Mouse (Mus musculus) spleen, adult 2 months (tissue): ENCODE measurements at regions not wholly inside any gene's neighbourhood (a gene's known extent, or its start where the extent isn't known, plus 50 kb on each side); places are given as distances from the start of the nearest gene placed in this dataset.

Source experiments
- DNase-seq, 2 experiments: peaks; one replicate each; pipeline versions ENCODE4 v3.0.0 to v3.0.0-alpha.2; 2012 to 2021; ENCODE audit warnings: low spot score in 2 of 2, low read depth in 1 of 2
- H3K27ac ChIP-seq: fragments of 200-500 bp; 2 replicates; pipeline ENCODE4 v1.5.1; 2012; ENCODE audit warnings: low read length, inconsistent platforms; ENCODE audit not compliant: insufficient read depth
- H3K27me3 ChIP-seq: fragments of 200-500 bp; 2 replicates; pipeline ENCODE4 v1.6.1; 2012; ENCODE audit warnings: mild to moderate bottlenecking, moderate library complexity, low read length, inconsistent platforms; ENCODE audit not compliant: control insufficient read depth, insufficient read depth
- H3K36me3 ChIP-seq: fragments of 200-500 bp; 2 replicates; pipeline ENCODE4 v1.6.1; 2012; ENCODE audit warnings: mild to moderate bottlenecking, low read length, inconsistent platforms; ENCODE audit not compliant: control insufficient read depth, insufficient read depth
- H3K4me1 ChIP-seq: fragments of 200-500 bp; 2 replicates; pipeline ENCODE4 v1.6.1; 2011; ENCODE audit warnings: inconsistent platforms; ENCODE audit not compliant: control insufficient read depth, insufficient read depth, insufficient read length
- H3K4me3 ChIP-seq: fragments of 200-500 bp; 2 replicates; pipeline ENCODE4 v1.5.1; 2011; ENCODE audit warnings: mild to moderate bottlenecking, inconsistent platforms; ENCODE audit not compliant: insufficient read depth, insufficient read length; ENCODE audit errors: extremely low read depth
- CTCF ChIP-seq: fragments of 200-500 bp; IDR thresholded peaks from 2 replicates; pipeline ENCODE4 v1.5.1; 2011; ENCODE audit warnings: mild to moderate bottlenecking, inconsistent platforms; ENCODE audit not compliant: insufficient read depth, insufficient read length, insufficient replicate concordance; ENCODE audit errors: extremely low read depth
- POLR2A ChIP-seq: fragments of 200-500 bp; IDR thresholded peaks from 2 replicates; pipeline ENCODE4 v1.6.1; 2011; ENCODE audit warnings: low read depth, low read length, inconsistent platforms
- WGBS: fragments of 180-500 bp; shearing (Covaris S2); methylation state at CpG from one replicate; pipeline ENCODE4 v1.1.7; 2018; 5-methylcytosine and 5-hydroxymethylcytosine counted together

GRCm38 (mm10) chr6:41191734-41192326 is 110.2 kb upstream of the Try4 start:
- Histone ChIP-seq H3K27me3 (no peaks in the 10 kb centered on the region), H3K4me3 (no peak overlapping the region), H3K36me3 (no peaks in the 10 kb centered on the region), H3K27ac (no peak overlapping the region), H3K4me1 (no peaks in the 10 kb centered on the region)
- 85% methylated on average over 1 of the region's 1 CpGs for WGBS
- DNase-seq, result no peak
- no peak for TF ChIP-seq CTCF

DNA sequence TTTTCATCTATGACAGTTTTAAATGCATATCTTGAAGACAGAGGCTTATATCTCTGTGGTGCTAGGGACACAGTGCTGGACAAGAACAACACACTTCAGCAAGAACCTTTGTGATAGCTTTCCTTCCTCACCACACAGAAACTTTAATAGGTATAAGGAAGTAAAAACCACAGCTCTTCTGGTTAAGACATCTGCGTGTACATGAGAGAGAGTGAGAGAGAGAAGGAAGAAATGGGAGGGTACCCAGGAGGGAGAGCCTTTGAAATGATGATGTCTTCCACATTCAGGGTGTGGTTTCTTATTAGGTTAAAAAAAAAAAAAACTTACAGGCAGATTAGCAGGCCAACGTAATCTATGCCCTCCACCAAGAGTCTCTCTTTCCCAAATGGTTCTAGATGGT is 113.2 kb upstream of the Try4 start:
- Histone ChIP-seq H3K36me3 (no peaks in the 10 kb centered on the region), H3K27ac (no peak overlapping the region), H3K27me3 (no peaks in the 10 kb centered on the region), H3K4me1 (no peaks in the 10 kb centered on the region), H3K4me3 (no peak overlapping the region)
- WGBS, result 12% methylated on average over 2 of the region's 2 CpGs
- DNase-seq, result no peak
- TF ChIP-seq CTCF (no peak), POLR2A (no peak)

- DNase-seq, result no peak
- Histone ChIP-seq H3K4me3 (no peak overlapping the region), H3K36me3 (no peaks in the 10 kb centered on the region), H3K4me1 (no peaks in the 10 kb centered on the region), H3K27me3 (no peaks in the 10 kb centered on the region), H3K27ac (no peak overlapping the region)
- no peak for TF ChIP-seq POLR2A
- no peak for TF ChIP-seq CTCF
- WGBS, result 86% methylated on average over 1 of the region's 1 CpGs
Measured at GRCm38 (mm10) chr6:41187966-41188365, 114.1 kb upstream of the Try4 start.

GRCm38 (mm10) chr6:41178896-41179295 is 123.2 kb upstream of the Try4 start:
- no peak for TF ChIP-seq CTCF
- TF ChIP-seq POLR2A, result no peak
- DNase-seq, result no peak
- no peaks in the 10 kb centered on the region for H3K27me3 ChIP-seq
- H3K27ac ChIP-seq, result no peak overlapping the region
- 67% methylated on average over 7 of the region's 7 CpGs for WGBS
- H3K4me1 ChIP-seq, result no peaks in the 10 kb centered on the region; the same call in 1 of the 2 replicates
- H3K4me3 ChIP-seq, result no peak overlapping the region
- no peaks in the 10 kb centered on the region for H3K36me3 ChIP-seq

DNA sequence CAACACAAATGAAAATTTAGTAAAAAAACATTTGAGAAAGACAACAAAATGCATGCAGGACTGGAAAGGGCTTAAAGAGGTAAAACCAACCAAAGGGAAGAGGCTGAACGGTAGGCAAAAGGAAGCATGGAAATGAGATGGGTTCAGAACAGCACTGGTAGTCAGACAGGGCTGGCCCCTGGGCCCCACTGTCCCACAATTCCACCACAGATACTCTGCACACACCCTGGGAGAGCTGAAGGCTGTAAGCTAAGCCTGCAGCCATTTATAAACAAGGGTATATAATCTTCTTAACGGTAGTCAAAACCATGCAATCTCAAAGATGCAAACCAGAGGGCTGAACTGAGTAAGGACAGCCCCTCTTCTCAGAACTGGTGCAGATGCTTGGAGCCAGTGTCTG is 124.0 kb upstream of the Try4 start:
- Histone ChIP-seq H3K4me1 (no peaks in the 10 kb centered on the region; the same call in 1 of the 2 replicates), H3K4me3 (no peak overlapping the region), H3K27me3 (no peaks in the 10 kb centered on the region), H3K36me3 (no peaks in the 10 kb centered on the region), H3K27ac (no peak overlapping the region)
- no peak for DNase-seq
- WGBS, result 63% methylated on average over 2 of the region's 2 CpGs
- no peak for TF ChIP-seq CTCF
- TF ChIP-seq POLR2A, result no peak

- WGBS, result 77% methylated on average over 3 of the region's 3 CpGs
- TF ChIP-seq POLR2A, result no peak
- TF ChIP-seq CTCF, result no peak
- Histone ChIP-seq H3K27me3 (no peaks in the 10 kb centered on the region), H3K36me3 (no peaks in the 10 kb centered on the region), H3K27ac (no peak overlapping the region), H3K4me3 (no peak overlapping the region), H3K4me1 (no peaks in the 10 kb centered on the region; the same call in 1 of the 2 replicates)
- DNase-seq, result peak in 1 of 2 experiments; percentile 5
Measured at GRCm38 (mm10) chr6:41177152-41177551, 124.9 kb upstream of the Try4 start.

- no peaks in the 10 kb centered on the region for H3K36me3 ChIP-seq
- WGBS, result 87% methylated on average over 1 of the region's 1 CpGs
- no peak overlapping the region for H3K27ac ChIP-seq
- H3K27me3 ChIP-seq, result no peaks in the 10 kb centered on the region
- no peaks in the 10 kb centered on the region; the same call in 1 of the 2 replicates for H3K4me1 ChIP-seq
- no peak overlapping the region for H3K4me3 ChIP-seq
- TF ChIP-seq CTCF (no peak), POLR2A (no peak)
- DNase-seq, result no peak
Measured at GRCm38 (mm10) chr6:41176034-41176433, 126.0 kb upstream of the Try4 start.
